Mouse (Mus musculus) liver, adult 2 months (tissue): Measurements from ENCODE around the gene Ccdc162. TPM values are rescaled to one million over a fixed set of nuclear protein-coding genes. Genes with fewer than 3 reads are reported as not detected.

ENCODE experiments used
- DNase-seq: peaks from one replicate; pipeline ENCODE4 v3.0.0-alpha.2; 2011; ENCODE audit warnings: low read depth, low spot score; ENCODE audit errors: extremely low read depth
- H3K27ac ChIP-seq: fragments of 200-500 bp; replicated peaks from 2 replicates; pipeline ENCODE4 v1.5.1; 2012; ENCODE audit warnings: low read depth, mild to moderate bottlenecking, control low read depth, inconsistent platforms, low read length; ENCODE audit not compliant: insufficient read depth
- H3K27me3 ChIP-seq: fragments of 200-500 bp; 2 replicates; pipeline ENCODE4 v1.6.1; 2012; ENCODE audit warnings: mild to moderate bottlenecking, moderate library complexity, low read length, inconsistent platforms; ENCODE audit not compliant: control insufficient read depth, insufficient read depth
- H3K36me3 ChIP-seq: fragments of 200-500 bp; 2 replicates; pipeline ENCODE4 v1.6.1; 2012; ENCODE audit warnings: low read length, inconsistent platforms; ENCODE audit not compliant: control insufficient read depth, insufficient read depth
- H3K4me1 ChIP-seq: fragments of 200-500 bp; 2 replicates; pipeline ENCODE4 v1.6.1; 2011; ENCODE audit warnings: low read length; ENCODE audit not compliant: control insufficient read depth, insufficient read depth
- H3K4me3 ChIP-seq: fragments of 200-500 bp; 2 replicates; pipeline ENCODE4 v1.5.1; 2011; ENCODE audit warnings: low read depth, mild to moderate bottlenecking, control low read depth, low read length, moderate library complexity; ENCODE audit not compliant: insufficient read depth
- H3K79me2 ChIP-seq: fragments of 200-500 bp; 2 replicates; pipeline ENCODE4 v1.6.1; 2012; ENCODE audit warnings: inconsistent platforms, mild to moderate bottlenecking, low read length, moderate library complexity; ENCODE audit not compliant: control insufficient read depth, insufficient read depth
- H3K9ac ChIP-seq: fragments of 200-500 bp; 2 replicates; pipeline ENCODE4 v1.6.1; 2012; ENCODE audit warnings: low read depth, mild to moderate bottlenecking, control low read depth, inconsistent platforms, low read length
- CTCF ChIP-seq: fragments of 200-500 bp; IDR thresholded peaks from 2 replicates; pipeline ENCODE4 v1.5.1; 2011; ENCODE audit warnings: low read depth, low read length, control low read depth
- POLR2A ChIP-seq: fragments of 200-500 bp; IDR thresholded peaks from 2 replicates; pipeline ENCODE4 v1.6.1; 2011; ENCODE audit warnings: low read length, control low read depth; ENCODE audit not compliant: insufficient read depth; ENCODE audit errors: extremely low read depth
- WGBS: fragments of 180-500 bp; shearing (Covaris S2); methylation state at CpG from one replicate; pipeline ENCODE4 v1.1.7; 2018; 5-methylcytosine and 5-hydroxymethylcytosine counted together
- polyA plus RNA-seq: library from polyadenylated mRNA; depleted of rRNA; stranded (reverse); fragments of >200 nt; gene quantifications from 2 replicates; pipeline ENCODE4 v1.2.3, GENCODE M21; 2012
- total RNA-seq: library from RNA; depleted of rRNA; stranded (reverse); fragments of >200 nt; gene quantifications from 2 replicates; pipeline ENCODE4 v1.2.3, GENCODE M21; 2014

The Ccdc162 gene
- total and polyA plus RNA-seq, 2 experiments, result 6.0 to 10.3 TPM

- WGBS, result 92% methylated on average over 6 of the region's 6 CpGs
- H3K79me2 ChIP-seq, result no peaks in the 10 kb centered on the region
- no peak overlapping the region for H3K27ac ChIP-seq
- no peak overlapping the region for H3K4me3 ChIP-seq
- H3K4me1 ChIP-seq, result no peaks in the 10 kb centered on the region
- no peaks in the 10 kb centered on the region for H3K27me3 ChIP-seq
- peaks cover 3% of the 10 kb centered on the region; the same call in 1 of the 2 replicates for H3K36me3 ChIP-seq
- H3K9ac ChIP-seq, result no peak overlapping the region
- TF ChIP-seq POLR2A, result no peak
- no peak for TF ChIP-seq CTCF
- no peak for DNase-seq
These were observed 19.0 kb upstream of the Ccdc162 start for GRCm38 (mm10) chr10:41735398-41735797.

DNA sequence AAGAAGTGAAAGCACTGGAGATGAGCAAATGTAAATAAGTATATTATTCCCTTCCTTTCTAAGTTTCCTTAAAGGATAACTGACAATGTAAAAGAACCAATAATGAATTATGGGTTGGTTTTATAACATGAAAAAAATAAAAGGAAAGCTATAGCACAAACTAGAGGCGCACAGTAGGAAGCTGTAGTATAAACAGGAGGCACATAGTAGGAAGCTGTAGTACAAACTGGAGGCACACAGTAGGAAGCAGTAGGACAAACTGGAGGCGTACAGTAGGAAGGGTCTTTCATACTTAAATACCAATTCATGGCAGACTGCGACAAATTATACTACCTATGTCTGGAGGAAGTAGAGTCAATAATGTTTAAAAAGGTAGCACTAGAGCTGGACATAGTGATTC lies 16.8 kb upstream of the Ccdc162 start:
- Histone ChIP-seq H3K4me1 (no peaks in the 10 kb centered on the region), H3K79me2 (no peaks in the 10 kb centered on the region), H3K4me3 (no peak overlapping the region), H3K27ac (no peak overlapping the region), H3K36me3 (peaks cover 6% of the 10 kb centered on the region; the same call in 1 of the 2 replicates), H3K27me3 (no peaks in the 10 kb centered on the region), H3K9ac (no peak overlapping the region)
- 98% methylated on average over 3 of the region's 3 CpGs for whole genome bisulfite sequencing
- no peak for DNase-seq
- no peak for TF ChIP-seq CTCF
- TF ChIP-seq POLR2A, result no peak

DNA sequence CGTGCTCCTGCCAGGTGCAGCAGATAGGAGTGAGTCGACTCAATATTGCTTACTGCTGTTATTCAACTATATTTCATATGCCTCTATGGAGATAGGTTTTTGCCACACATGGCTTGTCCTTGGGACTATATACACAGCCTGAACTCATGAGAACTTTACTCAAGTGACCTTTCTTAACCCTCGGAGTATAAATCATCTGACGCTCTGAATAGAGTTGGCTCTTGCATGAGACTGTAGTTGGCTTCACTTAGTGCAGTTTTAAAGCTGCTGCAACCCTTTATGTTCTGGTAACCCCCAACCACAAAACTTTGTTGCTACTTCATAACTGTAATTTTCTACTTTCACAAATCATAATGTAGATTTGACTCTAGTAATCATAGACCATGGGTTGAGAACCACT lies 15.5 kb upstream of the Ccdc162 start:
- no peak for DNase-seq
- no peaks in the 10 kb centered on the region for H3K4me1 ChIP-seq
- no peak overlapping the region for H3K27ac ChIP-seq
- 88% methylated on average over 4 of the region's 4 CpGs for WGBS
- no peak overlapping the region for H3K9ac ChIP-seq
- H3K27me3 ChIP-seq, result no peaks in the 10 kb centered on the region
- no peak for TF ChIP-seq CTCF
- TF ChIP-seq POLR2A, result no peak
- H3K4me3 ChIP-seq, result no peak overlapping the region
- no peaks in the 10 kb centered on the region for H3K79me2 ChIP-seq
- peaks cover 6% of the 10 kb centered on the region; the same call in 1 of the 2 replicates for H3K36me3 ChIP-seq

- Histone ChIP-seq H3K27me3 (no peaks in the 10 kb centered on the region), H3K9ac (no peak overlapping the region), H3K79me2 (no peaks in the 10 kb centered on the region), H3K4me3 (no peak overlapping the region), H3K4me1 (no peaks in the 10 kb centered on the region), H3K27ac (no peak overlapping the region), H3K36me3 (peaks cover 6% of the 10 kb centered on the region; the same call in 1 of the 2 replicates)
- no peak for DNase-seq
- TF ChIP-seq CTCF, result no peak
- no peak for TF ChIP-seq POLR2A
- WGBS, result 96% methylated on average over 10 of the region's 10 CpGs
These were observed 14.3 kb upstream of the Ccdc162 start for GRCm38 (mm10) chr10:41730746-41731145.

DNA sequence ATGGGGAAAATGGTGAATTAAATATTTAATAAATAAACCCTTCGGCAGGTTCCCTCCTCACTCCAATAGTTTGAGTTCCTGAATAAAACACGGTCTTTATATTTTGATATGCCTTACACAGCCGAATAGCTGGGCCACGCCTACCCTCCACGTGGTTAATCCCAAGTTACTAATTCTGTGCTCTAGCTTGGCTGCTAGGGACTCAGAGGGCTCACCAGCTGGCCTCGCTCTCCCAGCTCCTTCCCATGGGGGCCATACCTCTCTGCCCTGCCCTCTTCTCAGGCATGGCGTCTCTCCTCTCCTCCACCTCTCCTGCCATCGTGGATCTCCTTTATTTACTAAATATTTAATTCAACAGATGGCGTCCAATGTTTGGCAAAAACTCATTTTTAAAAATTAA lies 9.8 kb upstream of the Ccdc162 start:
- DNase-seq, result no peak
- WGBS, result 96% methylated on average over 9 of the region's 9 CpGs
- H3K9ac ChIP-seq, result no peak overlapping the region
- no peak overlapping the region for H3K27ac ChIP-seq
- TF ChIP-seq POLR2A, result no peak
- no peak for TF ChIP-seq CTCF
- no peaks in the 10 kb centered on the region for H3K4me1 ChIP-seq
- H3K4me3 ChIP-seq, result no peak overlapping the region
- H3K27me3 ChIP-seq, result no peaks in the 10 kb centered on the region
- no peaks in the 10 kb centered on the region for H3K79me2 ChIP-seq
- H3K36me3 ChIP-seq, result peaks cover 6% of the 10 kb centered on the region; the same call in 1 of the 2 replicates

GRCm38 (mm10) chr10:41719587-41719986 lies 3.2 kb upstream of the Ccdc162 start:
- TF ChIP-seq POLR2A, result no peak
- no peak for TF ChIP-seq CTCF
- H3K4me1 ChIP-seq, result no peaks in the 10 kb centered on the region
- H3K9ac ChIP-seq, result no peak overlapping the region
- no peaks in the 10 kb centered on the region for H3K27me3 ChIP-seq
- WGBS, result 95% methylated on average over 9 of the region's 9 CpGs
- no peaks in the 10 kb centered on the region for H3K36me3 ChIP-seq
- DNase-seq, result no peak
- H3K79me2 ChIP-seq, result no peaks in the 10 kb centered on the region
- H3K27ac ChIP-seq, result no peak overlapping the region
- H3K4me3 ChIP-seq, result no peak overlapping the region
